Mouse (Mus musculus): ENCODE results near the gene Usp54.

Gene Usp54

GRCm38 (mm10) chr14:20640644-20641437, at the start of gene Usp54:
TSS of gene Usp54 (minus strand) at chr14:20641063.
- peak; percentile 94 for DNase-seq (ENCODE audit: low spot score)

GRCm38 (mm10) chr14:20689009-20689408, 48.1 kb upstream of the Usp54 start:
- DNase-seq (ENCODE audit: low spot score) = no peak

GRCm38 (mm10) chr14:20686576-20686975, 45.7 kb upstream of the Usp54 start:
- DNase-seq (ENCODE audit: low spot score) = no peak

- no peak for DNase-seq (ENCODE audit: low spot score)
These were observed 41.6 kb upstream of the Usp54 start for GRCm38 (mm10) chr14:20682498-20682897.

GRCm38 (mm10) chr14:20681742-20682141, 40.9 kb upstream of the Usp54 start:
- no peak for DNase-seq (ENCODE audit: low spot score)

- DNase-seq (ENCODE audit: low spot score) = no peak
These were observed 37.0 kb upstream of the Usp54 start for GRCm38 (mm10) chr14:20677906-20678305.

- peak; percentile 87 for DNase-seq (ENCODE audit: low spot score)
These were observed 33.4 kb upstream of the Usp54 start, which contains the start of gene Sec24c for GRCm38 (mm10) chr14:20674064-20674833. TSS of gene Sec24c (plus strand) at chr14:20674308.

GRCm38 (mm10) chr14:20673735-20674063, 32.8 kb upstream of the Usp54 start:
- DNase-seq (ENCODE audit: low spot score) = peak; percentile 62

GRCm38 (mm10) chr14:20672990-20673389, 32.1 kb upstream of the Usp54 start:
- no peak for DNase-seq (ENCODE audit: low spot score)

GRCm38 (mm10) chr14:20668154-20668810, 27.4 kb upstream of the Usp54 start, which contains the start of gene Synpo2l:
TSS of gene Synpo2l (minus strand) at chr14:20668354.
- no peak for DNase-seq (ENCODE audit: low spot score)

- DNase-seq (ENCODE audit: low spot score) = no peak
These were observed 26.6 kb upstream of the Usp54 start for GRCm38 (mm10) chr14:20667469-20667868.

GRCm38 (mm10) chr14:20664436-20664835, 23.6 kb upstream of the Usp54 start:
- no peak for DNase-seq (ENCODE audit: low spot score)

GRCm38 (mm10) chr14:20663601-20664000, 22.7 kb upstream of the Usp54 start:
- DNase-seq (ENCODE audit: low spot score) = no peak

GRCm38 (mm10) chr14:20662740-20663139, 21.9 kb upstream of the Usp54 start:
- DNase-seq (ENCODE audit: low spot score) = no peak

- DNase-seq (ENCODE audit: low spot score) = no peak
These were observed 20.9 kb upstream of the Usp54 start for GRCm38 (mm10) chr14:20661661-20662331.

- peak; percentile 92 for DNase-seq (ENCODE audit: low spot score)
These were observed 20.2 kb upstream of the Usp54 start for GRCm38 (mm10) chr14:20660827-20661660.

GRCm38 (mm10) chr14:20659687-20660086, 18.8 kb upstream of the Usp54 start:
- DNase-seq (ENCODE audit: low spot score) = no peak

GRCm38 (mm10) chr14:20658902-20659301, 18.0 kb upstream of the Usp54 start:
- DNase-seq (ENCODE audit: low spot score) = no peak

GRCm38 (mm10) chr14:20658326-20658725, 17.5 kb upstream of the Usp54 start:
- peak; percentile 51 for DNase-seq (ENCODE audit: low spot score)

- DNase-seq (ENCODE audit: low spot score) = no peak
These were observed 15.5 kb upstream of the Usp54 start, which contains the start of gene Myoz1 for GRCm38 (mm10) chr14:20656361-20656760. TSS of gene Myoz1 (minus strand) at chr14:20656540.

- DNase-seq (ENCODE audit: low spot score) = no peak
These were observed 14.9 kb upstream of the Usp54 start for GRCm38 (mm10) chr14:20655731-20656130.

Measured in left cerebral cortex, adult 11 months (tissue).